Mouse (Mus musculus) G1E (cell line): ENCODE measurements around the gene Dnajc6. TPM values are rescaled to one million over a fixed set of nuclear protein-coding genes. Genes with fewer than 3 reads are reported as not detected.

Experiments
- ATAC-seq: 2 replicates; pipeline ENCODE4 v1.8.0; 2016; ENCODE audit warnings: mild to moderate bottlenecking; ENCODE audit not compliant: insufficient number of reproducible peaks, poor library complexity, low FRiP score, severe bottlenecking; ENCODE audit errors: extremely low read depth
- DNase-seq: peaks from one replicate; pipeline ENCODE4 v3.0.0; 2012; ENCODE audit warnings: low spot score
- H3K27me3 ChIP-seq: 2 replicates; pipeline ENCODE4 v1.6.1; 2012; ENCODE audit warnings: mild to moderate bottlenecking, low read length, inconsistent platforms; ENCODE audit not compliant: insufficient read depth
- H3K36me3 ChIP-seq: replicated peaks from 2 replicates; pipeline ENCODE3; 2012; ENCODE audit warnings: mild to moderate bottlenecking, inconsistent platforms
- H3K4me1 ChIP-seq: 2 replicates; pipeline ENCODE4 v1.6.1; 2012; ENCODE audit warnings: low read depth, low read length, inconsistent platforms, mixed read lengths; ENCODE audit not compliant: insufficient read depth
- H3K4me3 ChIP-seq: 2 replicates; pipeline ENCODE4 v1.5.1; 2012; ENCODE audit warnings: low read depth, mild to moderate bottlenecking, inconsistent platforms, low read length, moderate library complexity, mixed read lengths
- H3K9me3 ChIP-seq: replicated peaks from 2 replicates; pipeline ENCODE4 v1.6.1; 2012; ENCODE audit warnings: inconsistent platforms
- CTCF ChIP-seq: IDR thresholded peaks from 2 replicates; pipeline ENCODE4 v1.5.1; 2012; ENCODE audit warnings: low read depth, low read length, inconsistent platforms, mixed read lengths
- GATA1 ChIP-seq: IDR thresholded peaks from 2 replicates; pipeline ENCODE4 v1.6.1; 2012; ENCODE audit warnings: borderline replicate concordance, low read length, inconsistent platforms, mixed read lengths
- GATA2 ChIP-seq: IDR thresholded peaks from 2 replicates; pipeline ENCODE4 v1.6.1; 2012; ENCODE audit warnings: low read depth, low read length, inconsistent platforms, borderline replicate concordance
- POLR2AphosphoS5 ChIP-seq: IDR thresholded peaks from 2 replicates; pipeline ENCODE4 v1.6.1; 2012; ENCODE audit warnings: low read depth, low read length, inconsistent platforms; ENCODE audit not compliant: insufficient replicate concordance
- TAL1 ChIP-seq: conservative IDR thresholded peaks from 2 replicates; pipeline ENCODE4 v1.6.1; 2012; ENCODE audit warnings: low read depth, low read length, inconsistent platforms, mixed read lengths
- polyA plus RNA-seq: library from polyadenylated mRNA; stranded (reverse); fragments of >175 nt; gene quantifications from 2 replicates; pipeline ENCODE4 v1.2.3, GENCODE M21; 2012
- total RNA-seq, 2 experiments: library from RNA; stranded (forward) in 1 of 2; stranded (reverse) in 1 of 2; fragments of 200-1000 nt in 1 of 2; fragments of >200 nt in 1 of 2; fragmentation: Nextera tagmentation in 1 of 2; gene quantifications; 2 replicates each; pipeline ENCODE4 v1.2.3; 2014 to 2017

Gene Dnajc6
- total and polyA plus RNA-seq, 3 experiments: 0.05 TPM; not detected in 2

GRCm38 (mm10) chr4:101689645-101690044 lies 193.2 kb downstream of the Dnajc6 start:
- H3K27me3 ChIP-seq: no peaks in the 10 kb centered on the region
- H3K4me3 ChIP-seq: no peak overlapping the region
- ATAC-seq (no peak), DNase-seq (no peak)
- H3K36me3 ChIP-seq: no peaks in the 10 kb centered on the region
- H3K9me3 ChIP-seq: no peaks in the 10 kb centered on the region
- no peak for TF ChIP-seq POLR2AphosphoS5
- no peak for TF ChIP-seq CTCF
- TF ChIP-seq GATA1: no peak
- no peak for TF ChIP-seq TAL1
- no peak for TF ChIP-seq GATA2
- 0 out of 2 replicates have a peak, but pooled peaks cover 2% of the 10 kb centered on the region for H3K4me1 ChIP-seq

Other genes with a start within 250 kb of the Dnajc6 start
- 102 and 129 TPM in 2 replicates for gene Jak1, start 231.4 kb upstream of the Dnajc6 start, total RNA-seq (2014; fragmentation: Nextera tagmentation)
- 71.6 and 89.5 TPM in 2 replicates for gene Jak1, start 231.4 kb upstream of the Dnajc6 start, total RNA-seq (2017)
- 253 and 263 TPM in 2 replicates for gene Jak1, start 231.4 kb upstream of the Dnajc6 start, polyA plus RNA-seq
- not detected in 2 replicates for gene Ak4, start 77.4 kb upstream of the Dnajc6 start, total RNA-seq (2014; fragmentation: Nextera tagmentation)
- 0.12 TPM in 1 of 2 replicates, not detected in the other for gene Ak4, start 77.4 kb upstream of the Dnajc6 start, total RNA-seq (2017)
- gene Ak4, start 77.4 kb upstream of the Dnajc6 start, polyA plus RNA-seq: not detected in 2 replicates
- 36.8 and 44.3 TPM in 2 replicates for gene Leprot, start 151.1 kb downstream of the Dnajc6 start, total RNA-seq (2014; fragmentation: Nextera tagmentation)
- gene Leprot, start 151.1 kb downstream of the Dnajc6 start, total RNA-seq (2017): 121 and 129 TPM in 2 replicates
- 6.1 and 10.4 TPM in 2 replicates for gene Leprot, start 151.1 kb downstream of the Dnajc6 start, polyA plus RNA-seq
- gene Lepr, start 220.8 kb downstream of the Dnajc6 start, total RNA-seq (2014; fragmentation: Nextera tagmentation): not detected in 2 replicates
- 0.06 and 0.16 TPM in 2 replicates for gene Lepr, start 220.8 kb downstream of the Dnajc6 start, total RNA-seq (2017)
- not detected in 2 replicates for gene Lepr, start 220.8 kb downstream of the Dnajc6 start, polyA plus RNA-seq